Mouse (Mus musculus): ENCODE measurements at regions not wholly inside any gene's neighbourhood (a gene's known extent, or its start where the extent isn't known, plus 50 kb on each side); places are given as distances from the start of the nearest gene placed in this dataset.
"Not testable (repeated sequence)": the region's sequence is repeated elsewhere in the genome, so short reads cannot be mapped to it uniquely, and the experiment has no call there.

DNA sequence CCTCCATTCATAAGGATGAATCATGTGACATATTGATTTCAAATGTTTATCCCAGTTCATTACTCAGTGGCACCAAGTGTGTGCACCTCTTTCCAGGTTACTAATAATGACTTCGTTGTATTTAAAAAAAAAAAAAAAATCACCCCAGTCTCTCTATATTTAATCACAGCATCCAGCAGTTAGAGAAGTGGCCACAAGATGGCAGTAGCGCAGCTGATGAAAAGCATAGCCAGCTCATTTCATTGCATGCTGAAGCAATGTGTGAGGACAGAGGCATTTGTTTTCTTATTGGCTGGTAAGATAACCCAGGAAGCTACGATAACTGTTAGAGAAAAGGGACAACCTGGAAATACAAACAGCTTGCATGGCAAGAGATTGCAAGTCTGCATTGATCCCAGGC, 626.2 kb upstream of the Olfr1507 start:
- not testable (repeated sequence) for DNase-seq (ENCODE audit: low spot score)

DNA sequence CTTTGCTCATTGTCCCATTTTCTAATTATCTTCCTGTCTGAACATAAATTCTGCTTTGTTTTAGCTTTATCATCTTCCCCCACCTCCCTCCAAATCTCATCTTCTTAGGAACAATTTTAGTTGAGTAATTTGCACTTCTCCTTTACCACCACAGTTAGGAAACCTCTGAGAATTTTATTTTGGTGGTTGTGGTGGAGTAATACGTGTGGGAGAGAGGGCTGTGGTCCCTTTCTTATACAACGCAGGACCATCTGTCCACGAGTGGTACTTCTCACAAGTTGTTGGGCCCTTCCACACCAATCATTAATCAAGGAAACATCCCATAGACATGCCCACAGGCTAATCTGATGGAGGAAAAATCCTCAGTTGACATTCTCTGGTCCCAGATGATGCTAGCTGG, 614.2 kb upstream of the Olfr1507 start:
- not testable (repeated sequence) for DNase-seq (ENCODE audit: low spot score)

- not testable (repeated sequence) for DNase-seq (ENCODE audit: low spot score)
These were observed 605.8 kb upstream of the Olfr1507 start for GRCm38 (mm10) chr14:53101362-53101761.

GRCm38 (mm10) chr14:53090921-53091320, 595.4 kb upstream of the Olfr1507 start:
- DNase-seq (ENCODE audit: low spot score), result not testable (repeated sequence)

DNA sequence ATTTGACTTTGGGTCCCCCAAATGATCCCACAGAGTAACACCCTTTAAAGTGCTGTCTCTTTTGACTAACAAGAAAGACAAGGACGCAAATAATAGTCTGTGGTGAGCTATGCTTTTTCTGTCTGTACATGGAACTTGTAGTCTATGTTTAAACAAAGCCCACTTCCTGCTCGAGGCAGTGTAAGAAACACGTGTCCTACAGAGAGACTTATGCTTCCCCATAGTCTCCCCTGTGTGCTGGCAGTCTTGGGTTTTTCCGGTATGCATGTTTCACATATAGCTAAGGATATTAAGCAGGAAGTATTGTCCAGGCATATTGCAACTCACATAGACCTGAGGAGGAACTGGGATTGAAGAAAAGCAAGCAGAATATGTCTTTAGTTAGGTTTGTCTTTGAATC, 586.3 kb upstream of the Olfr1507 start:
- not testable (repeated sequence) for DNase-seq (ENCODE audit: low spot score)

DNA sequence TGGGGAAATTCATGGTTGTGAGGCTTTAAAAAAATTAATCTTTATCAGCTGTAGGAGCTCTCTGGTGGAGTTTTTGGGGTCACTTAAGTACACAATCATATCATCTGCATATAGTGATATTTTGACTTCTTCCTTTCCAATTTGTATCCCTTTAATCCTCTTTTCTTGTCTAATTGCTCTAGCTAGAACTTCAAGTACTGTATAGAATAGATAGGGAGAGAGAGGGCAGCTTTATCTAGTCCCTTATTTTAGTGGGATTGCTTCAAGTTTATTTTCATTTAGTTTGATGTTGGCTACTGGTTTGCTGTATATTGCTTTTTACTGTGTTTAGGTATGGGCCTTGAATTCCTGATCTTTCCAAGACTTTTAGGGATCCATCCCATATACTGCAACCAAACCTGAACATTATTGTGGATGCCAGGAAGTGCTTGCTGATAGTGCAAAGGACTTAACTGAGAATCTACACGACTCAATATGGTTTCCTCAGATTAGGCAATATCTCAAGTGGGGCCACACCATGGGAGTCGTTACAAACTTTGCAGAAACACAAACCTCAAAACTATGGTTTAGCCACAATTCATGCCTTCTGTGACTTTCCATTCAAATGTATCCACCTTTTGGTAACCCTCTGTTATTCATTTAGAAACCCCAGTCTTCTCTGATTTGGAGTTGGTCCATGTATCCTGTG, 585.6 kb upstream of the Olfr1507 start:
- not testable (repeated sequence) for DNase-seq (ENCODE audit: low spot score)

GRCm38 (mm10) chr14:53080556-53080955, 585.0 kb upstream of the Olfr1507 start:
- DNase-seq (ENCODE audit: low spot score), result not testable (repeated sequence)

- DNase-seq (ENCODE audit: low spot score), result not testable (repeated sequence)
These were observed 580.4 kb upstream of the Olfr1507 start for GRCm38 (mm10) chr14:53075937-53076336.

DNA sequence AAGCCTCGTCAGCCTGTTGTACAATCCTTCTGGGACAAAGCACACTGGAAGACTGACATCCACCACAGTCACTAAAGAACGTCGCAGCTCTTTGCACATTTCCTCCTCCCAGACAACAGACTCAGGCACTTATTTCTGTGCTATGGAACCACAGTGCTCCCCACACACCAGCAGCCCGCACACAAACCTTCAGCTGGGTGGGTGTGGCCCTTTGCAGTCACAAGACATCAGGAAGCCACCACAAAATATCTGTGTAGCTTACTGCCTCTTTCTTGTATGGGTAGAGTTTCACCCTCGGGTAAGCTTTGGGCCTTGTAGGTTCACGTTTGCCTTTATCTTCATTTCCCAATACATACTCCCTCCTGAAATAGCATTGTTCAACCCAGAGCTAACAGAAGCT, 577.6 kb upstream of the Olfr1507 start:
- DNase-seq (ENCODE audit: low spot score), result not testable (repeated sequence)

DNA sequence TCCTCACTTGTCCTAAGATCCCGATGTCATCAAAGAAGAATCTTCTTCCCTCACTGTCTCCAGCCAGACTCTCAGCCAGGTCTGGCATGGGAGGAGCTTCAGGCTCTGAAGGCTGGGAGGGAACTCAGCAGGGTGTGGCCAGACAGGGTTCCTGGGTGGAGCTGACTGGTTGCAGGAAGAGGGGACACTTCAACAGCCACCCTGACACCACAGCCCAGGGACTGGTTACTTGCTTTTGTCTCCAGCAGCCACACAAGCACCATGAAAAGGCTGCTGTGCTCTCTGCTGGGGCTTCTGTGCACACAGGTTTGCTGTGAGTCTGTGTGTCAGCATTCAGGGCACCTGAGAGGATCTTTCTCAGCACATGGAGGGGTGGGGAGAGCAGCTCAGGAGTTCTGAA, 577.0 kb upstream of the Olfr1507 start:
- not testable (repeated sequence) for DNase-seq (ENCODE audit: low spot score)

- DNase-seq (ENCODE audit: low spot score), result not testable (repeated sequence)
These were observed 558.9 kb upstream of the Olfr1507 start for GRCm38 (mm10) chr14:53054439-53054838.

- not testable (repeated sequence) for DNase-seq (ENCODE audit: low spot score)
These were observed 558.0 kb upstream of the Olfr1507 start for GRCm38 (mm10) chr14:53053465-53054123.

GRCm38 (mm10) chr14:53047683-53048082, 552.1 kb upstream of the Olfr1507 start:
- not testable (repeated sequence) for DNase-seq (ENCODE audit: low spot score)

DNA sequence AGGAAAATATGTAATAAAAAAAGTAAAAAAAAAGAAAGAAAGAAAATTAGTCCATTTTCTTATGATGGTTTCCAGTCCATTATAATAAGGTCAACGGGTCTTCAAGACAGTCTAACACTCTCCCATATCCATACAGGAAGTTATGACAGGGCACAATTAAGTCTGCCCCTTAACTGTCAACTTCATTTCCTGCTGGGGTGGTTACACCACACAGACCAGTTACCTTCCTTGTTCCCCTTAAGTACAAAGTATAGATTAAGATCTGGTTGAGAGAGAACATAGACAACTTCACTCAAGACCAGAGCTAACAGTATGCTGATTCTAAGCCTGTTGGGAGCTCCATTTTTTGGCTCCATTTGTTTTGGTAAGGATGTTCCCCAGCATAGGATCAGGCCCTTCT, 551.4 kb upstream of the Olfr1507 start:
- not testable (repeated sequence) for DNase-seq (ENCODE audit: low spot score)

GRCm38 (mm10) chr14:53045331-53045730, 549.8 kb upstream of the Olfr1507 start:
- DNase-seq (ENCODE audit: low spot score), result not testable (repeated sequence)

DNA sequence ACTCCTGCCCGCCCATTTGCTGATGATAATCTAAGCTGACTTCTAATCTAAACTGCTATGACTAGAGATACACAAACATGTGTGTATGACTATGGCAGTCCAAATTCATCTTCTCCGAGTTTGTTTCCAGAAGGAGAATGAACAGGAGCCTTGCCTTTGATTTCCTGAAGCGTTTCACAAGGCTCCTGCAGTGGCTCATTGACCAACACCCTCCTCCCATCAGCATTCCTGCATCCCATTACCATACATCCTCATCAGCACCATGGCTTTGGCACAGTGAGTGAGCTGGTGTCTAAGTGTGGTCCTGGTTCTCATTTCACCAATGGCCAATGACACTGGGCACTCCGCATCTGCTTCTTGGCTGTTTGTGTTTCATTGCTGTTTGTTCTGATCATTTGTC, 548.6 kb upstream of the Olfr1507 start:
- DNase-seq (ENCODE audit: low spot score), result not testable (repeated sequence)

GRCm38 (mm10) chr14:53042016-53042415, 546.5 kb upstream of the Olfr1507 start:
- DNase-seq (ENCODE audit: low spot score), result not testable (repeated sequence)

- DNase-seq (ENCODE audit: low spot score), result not testable (repeated sequence)
These were observed 543.9 kb upstream of the Olfr1507 start for GRCm38 (mm10) chr14:53039475-53039874.

- not testable (repeated sequence) for DNase-seq (ENCODE audit: low spot score)
These were observed 539.4 kb upstream of the Olfr1507 start for GRCm38 (mm10) chr14:53034940-53035339.

DNA sequence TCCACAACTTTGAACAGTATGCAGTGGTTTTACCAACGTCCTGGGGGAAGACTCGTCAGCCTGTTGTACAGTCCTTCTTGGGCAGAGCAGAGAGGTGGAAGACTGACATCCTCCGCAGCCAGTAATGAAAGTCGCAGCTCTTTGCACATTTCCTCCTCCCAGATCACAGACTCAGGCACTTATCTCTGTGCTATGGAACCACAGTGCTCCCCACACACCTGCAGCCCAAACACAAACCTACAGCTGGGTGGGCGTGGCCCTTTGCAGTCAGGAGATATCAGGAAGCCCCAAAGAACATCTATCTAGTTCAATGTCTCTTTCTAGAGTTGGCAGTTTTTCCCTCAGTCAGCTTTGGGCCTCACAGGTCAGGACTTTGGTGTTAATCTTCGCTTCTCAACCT, 537.7 kb upstream of the Olfr1507 start:
- not testable (repeated sequence) for DNase-seq (ENCODE audit: low spot score)

- DNase-seq (ENCODE audit: low spot score), result not testable (repeated sequence)
These were observed 536.9 kb upstream of the Olfr1507 start for GRCm38 (mm10) chr14:53032498-53032897.

DNA sequence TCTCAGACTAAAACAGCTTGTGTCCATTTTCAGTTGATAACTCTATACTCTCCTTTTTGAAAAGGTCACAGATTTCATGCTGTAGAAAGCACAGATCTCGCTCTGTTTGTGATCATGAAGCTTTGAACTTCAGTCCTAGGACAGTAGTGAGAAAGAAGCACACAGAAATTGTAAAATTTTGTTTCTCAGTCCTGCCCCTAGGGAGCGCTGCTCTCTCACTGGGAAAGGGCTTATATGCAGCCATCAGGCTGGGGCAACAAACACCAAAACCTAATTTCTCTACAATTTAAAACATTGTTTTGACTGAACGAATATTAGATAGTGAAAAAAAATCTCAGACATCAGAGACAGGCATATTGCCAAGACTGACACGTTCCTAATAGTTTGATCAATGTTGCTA, 534.7 kb upstream of the Olfr1507 start:
- not testable (repeated sequence) for DNase-seq (ENCODE audit: low spot score)

DNA sequence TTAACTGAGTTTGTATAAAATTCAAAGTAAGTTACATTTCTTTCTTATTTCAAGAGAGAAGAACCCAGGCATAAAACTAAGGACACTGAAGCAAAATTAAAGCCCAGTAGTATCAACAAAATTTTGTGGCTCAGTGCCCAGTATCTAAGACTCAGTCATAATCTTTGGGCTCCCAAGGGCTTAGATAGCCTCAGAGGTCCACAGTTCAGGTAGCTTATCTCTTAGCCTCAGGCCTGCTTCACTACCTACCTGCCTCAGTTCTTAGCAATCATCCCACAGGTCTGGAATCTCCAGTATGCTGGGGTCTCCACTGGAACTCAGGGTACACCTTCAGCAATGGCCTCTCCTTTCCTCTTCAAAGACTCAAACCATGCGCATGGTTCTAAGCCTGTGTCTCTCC, 531.4 kb upstream of the Olfr1507 start:
- DNase-seq (ENCODE audit: low spot score), result not testable (repeated sequence)

All from ovary, postnatal 14 days (tissue).